Mouse (Mus musculus) kidney, postnatal 25 days (tissue): ENCODE results near the gene Arhgap19.

Experiments
- DNase-seq, 2 experiments: peaks; one replicate each; pipeline ENCODE4 v3.0.0; 2021; ENCODE audit warnings: mixed read lengths in 2 of 2

Gene Arhgap19

GRCm38 (mm10) chr19:41831718-41832391, 30.0 kb upstream of the Arhgap19 start:
- DNase-seq: no peak

GRCm38 (mm10) chr19:41831101-41831570, 29.3 kb upstream of the Arhgap19 start:
- DNase-seq: peak; percentile 34 to 66

GRCm38 (mm10) chr19:41830106-41831031, 28.5 kb upstream of the Arhgap19 start:
- peak; percentile 63 to 80 for DNase-seq

GRCm38 (mm10) chr19:41829381-41830105, 27.7 kb upstream of the Arhgap19 start, which contains the start of gene Frat1:
Frat1 (plus strand) TSS chr19:41829970.
- peak; percentile 85 to 90 for DNase-seq

GRCm38 (mm10) chr19:41828941-41829340, 27.1 kb upstream of the Arhgap19 start:
- no peak for DNase-seq

- DNase-seq: no peak
These were observed 24.7 kb upstream of the Arhgap19 start for GRCm38 (mm10) chr19:41826529-41826928.

GRCm38 (mm10) chr19:41824950-41825349, 23.1 kb upstream of the Arhgap19 start:
- no peak for DNase-seq

GRCm38 (mm10) chr19:41822589-41822988, 20.7 kb upstream of the Arhgap19 start:
- no peak for DNase-seq

- no peak for DNase-seq
These were observed 19.6 kb upstream of the Arhgap19 start for GRCm38 (mm10) chr19:41821436-41821835.

GRCm38 (mm10) chr19:41818749-41819148, 16.9 kb upstream of the Arhgap19 start:
- no peak for DNase-seq

- no peak for DNase-seq
These were observed 15.5 kb upstream of the Arhgap19 start for GRCm38 (mm10) chr19:41817325-41817724.

GRCm38 (mm10) chr19:41816915-41817314, 15.1 kb upstream of the Arhgap19 start:
- DNase-seq: no peak

- DNase-seq: no peak
These were observed 14.6 kb upstream of the Arhgap19 start for GRCm38 (mm10) chr19:41816410-41816809.

GRCm38 (mm10) chr19:41813374-41813773, 11.5 kb upstream of the Arhgap19 start:
- DNase-seq: no peak

GRCm38 (mm10) chr19:41812525-41812924, 10.7 kb upstream of the Arhgap19 start:
- DNase-seq: no peak

- DNase-seq: no peak
These were observed 8.2 kb upstream of the Arhgap19 start for GRCm38 (mm10) chr19:41810074-41810473.

- no peak for DNase-seq
These were observed 6.3 kb upstream of the Arhgap19 start for GRCm38 (mm10) chr19:41808104-41808634.

GRCm38 (mm10) chr19:41807497-41807896, 5.7 kb upstream of the Arhgap19 start:
- no peak for DNase-seq

GRCm38 (mm10) chr19:41805831-41806230, 4.0 kb upstream of the Arhgap19 start:
- no peak for DNase-seq

- DNase-seq: no peak
These were observed 1.5 kb upstream of the Arhgap19 start for GRCm38 (mm10) chr19:41803322-41803721.

GRCm38 (mm10) chr19:41800986-41801741, 683 bp downstream of the Arhgap19 start:
- peak in 1 of 2 experiments; percentile 12 for DNase-seq

- DNase-seq: no peak
These were observed 1.4 kb downstream of the Arhgap19 start for GRCm38 (mm10) chr19:41800451-41800850.
